Mouse (Mus musculus): ENCODE data around the gene Armc8. TPM values are rescaled to one million over a fixed set of nuclear protein-coding genes. Genes with fewer than 3 reads are reported as not detected.

The Armc8 gene
- polyA plus RNA-seq, 1 experiment from 2014 or later: 24.3 TPM

DNA sequence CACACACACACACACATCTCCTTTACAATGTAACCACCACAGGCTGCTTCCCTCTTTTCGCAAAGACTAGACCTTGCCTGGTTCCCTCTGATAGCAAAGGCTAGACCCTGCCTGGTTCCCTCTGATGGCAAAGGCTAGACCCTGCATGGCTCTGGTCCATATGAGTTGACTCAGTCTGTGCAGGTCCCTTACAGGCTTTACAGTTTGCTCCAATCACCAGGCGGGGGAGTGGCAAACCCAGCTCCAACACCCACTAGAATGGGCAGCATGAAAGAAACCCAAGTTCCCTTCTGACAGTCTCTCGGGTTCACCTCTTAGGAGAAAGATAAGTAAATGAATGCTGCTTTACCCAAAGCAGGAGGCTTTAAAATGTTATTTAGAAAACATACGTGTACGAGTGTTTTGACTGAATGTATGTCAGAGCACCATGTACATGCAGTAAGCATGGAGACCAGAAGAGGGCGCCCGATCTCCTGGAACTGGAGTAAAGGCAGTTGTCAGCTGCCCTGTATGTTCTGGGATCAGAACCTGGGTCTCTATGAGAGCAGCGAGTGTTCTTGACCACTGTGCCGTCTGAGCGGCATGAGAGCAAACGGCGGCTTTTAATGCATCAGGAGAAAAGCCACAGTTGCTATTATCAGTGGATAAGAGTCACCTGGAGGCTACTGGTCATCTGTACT, 110.0 kb downstream of the Armc8 start:
- WGBS: 42% methylated on average over 12 of the region's 12 CpGs
- no peak for ATAC-seq (ENCODE audit: low FRiP score, low TSS enrichment)
- Histone ChIP-seq H3K4me2 (replicated peaks; ENCODE audit: low read depth, low read length) (no peak overlapping the region), H3K9me3 (ENCODE audit: low read length) (no peaks in the 10 kb centered on the region), H3K27ac (ENCODE audit: low read length) (no peak overlapping the region), H3K4me1 (ENCODE audit: insufficient read depth, low read length) (no peaks in the 10 kb centered on the region), H3K27me3 (ENCODE audit: insufficient read depth, low read length) (no peaks in the 10 kb centered on the region; the same call in 1 of the 2 replicates), H3K36me3 (ENCODE audit: insufficient read depth, low read length) (no peaks in the 10 kb centered on the region), H3K4me3 (ENCODE audit: low read length) (no peak overlapping the region), H3K9ac (replicated peaks; ENCODE audit: low read length) (no peak overlapping the region)

DNA sequence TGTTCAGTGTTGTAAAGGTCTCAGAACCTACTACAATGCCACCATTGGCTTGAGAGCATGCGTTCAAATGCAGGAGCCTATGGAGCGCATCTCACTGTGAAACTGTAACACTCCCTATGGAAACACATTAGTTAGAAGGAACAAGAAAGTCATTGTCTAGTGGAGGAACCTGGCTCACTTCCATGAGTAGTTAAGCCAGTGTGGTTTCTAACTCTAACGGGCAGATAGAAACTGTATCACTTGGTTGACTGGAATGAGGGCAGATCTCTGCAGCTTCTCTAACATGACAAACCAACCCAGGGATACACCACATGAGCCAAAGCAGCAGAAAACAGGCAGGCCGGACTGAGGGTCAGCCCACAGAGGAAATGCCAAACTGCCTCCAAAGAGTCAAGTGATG, 114.5 kb downstream of the Armc8 start:
- Histone ChIP-seq H3K4me1 (ENCODE audit: insufficient read depth, low read length) (no peaks in the 10 kb centered on the region), H3K4me2 (replicated peaks; ENCODE audit: low read depth, low read length) (no peak overlapping the region), H3K36me3 (ENCODE audit: insufficient read depth, low read length) (no peaks in the 10 kb centered on the region), H3K27ac (ENCODE audit: low read length) (no peak overlapping the region), H3K4me3 (ENCODE audit: low read length) (no peak overlapping the region), H3K9me3 (ENCODE audit: low read length) (no peaks in the 10 kb centered on the region), H3K9ac (replicated peaks; ENCODE audit: low read length) (no peak overlapping the region), H3K27me3 (ENCODE audit: insufficient read depth, low read length) (no peaks in the 10 kb centered on the region; the same call in 1 of the 2 replicates)
- 82% methylated on average over 4 of the region's 4 CpGs for WGBS
- no peak for ATAC-seq (ENCODE audit: low FRiP score, low TSS enrichment)

- no peak within 1 kb of the TSS for H3K9ac ChIP-seq (replicated peaks; ENCODE audit: low read length)
- no peaks in the 10 kb centered on the region for H3K9me3 ChIP-seq (ENCODE audit: low read length)
- peak within 1 kb of the TSS; percentile 40 for H3K4me2 ChIP-seq (replicated peaks; ENCODE audit: low read depth, low read length)
- H3K4me1 ChIP-seq (ENCODE audit: insufficient read depth, low read length): no peaks in the 10 kb centered on the region
- H3K27me3 ChIP-seq (ENCODE audit: insufficient read depth, low read length): no peaks in the 10 kb centered on the region; the same call in 1 of the 2 replicates
- peak; percentile 81 for ATAC-seq (ENCODE audit: low FRiP score, low TSS enrichment)
- H3K27ac ChIP-seq (ENCODE audit: low read length): no peak within 1 kb of the TSS
- no peaks in the 10 kb centered on the region for H3K36me3 ChIP-seq (ENCODE audit: insufficient read depth, low read length)
- 9% methylated on average over 14 of the region's 14 CpGs for WGBS
- H3K4me3 ChIP-seq (ENCODE audit: low read length): peak within 1 kb of the TSS; percentile 14
Measured at GRCm38 (mm10) chr9:99451161-99451560, 117.5 kb downstream of the Armc8 start, which contains the start of gene Nme9. Gene Nme9 (plus strand): TSS chr9:99451475.

DNA sequence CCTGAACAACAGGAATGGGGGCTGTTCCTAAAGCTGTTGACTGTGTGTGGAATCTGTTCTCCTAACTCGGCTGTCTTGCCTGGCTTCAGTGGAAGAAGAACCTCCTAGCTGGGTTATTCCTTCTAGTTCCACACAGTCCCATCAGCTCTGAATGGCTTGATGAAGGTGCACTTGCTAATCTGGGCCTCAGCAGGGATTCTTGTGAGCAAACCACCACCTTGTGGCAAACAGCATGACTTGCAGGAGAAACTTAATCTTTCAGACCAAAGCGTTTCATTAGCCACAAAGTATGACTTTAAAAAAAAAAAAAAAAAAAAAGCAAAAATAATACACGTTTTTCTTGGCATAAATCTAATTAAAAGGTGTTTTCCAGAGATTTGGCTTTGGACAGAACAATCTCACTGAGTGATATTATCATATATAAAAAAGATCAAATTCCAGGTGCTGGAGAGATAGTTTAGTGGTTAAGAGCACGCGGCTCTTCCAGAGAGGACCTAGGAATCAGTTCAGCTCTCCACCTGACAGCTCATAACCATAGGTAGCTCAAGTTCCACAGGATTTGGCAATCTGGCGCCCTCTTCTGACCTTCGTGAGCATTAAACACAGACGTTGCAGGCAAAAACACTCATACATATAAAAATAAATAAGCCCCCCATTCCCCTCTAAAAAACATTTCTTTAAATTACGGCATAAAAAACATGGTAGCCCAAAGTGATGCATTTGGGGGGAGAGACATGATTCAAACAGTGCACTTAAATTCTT, 118.6 kb downstream of the Armc8 start:
- Histone ChIP-seq H3K27ac (ENCODE audit: low read length) (no peak overlapping the region), H3K27me3 (ENCODE audit: insufficient read depth, low read length) (no peaks in the 10 kb centered on the region; the same call in 1 of the 2 replicates), H3K9ac (replicated peaks; ENCODE audit: low read length) (no peak overlapping the region), H3K4me3 (ENCODE audit: low read length) (no peak overlapping the region), H3K36me3 (ENCODE audit: insufficient read depth, low read length) (no peaks in the 10 kb centered on the region), H3K4me1 (ENCODE audit: insufficient read depth, low read length) (no peaks in the 10 kb centered on the region), H3K4me2 (replicated peaks; ENCODE audit: low read depth, low read length) (no peak overlapping the region), H3K9me3 (ENCODE audit: low read length) (no peaks in the 10 kb centered on the region)
- ATAC-seq (ENCODE audit: low FRiP score, low TSS enrichment): peak; percentile 29; the same call in 1 of the 2 replicates
- WGBS: 43% methylated on average over 9 of the region's 9 CpGs

DNA sequence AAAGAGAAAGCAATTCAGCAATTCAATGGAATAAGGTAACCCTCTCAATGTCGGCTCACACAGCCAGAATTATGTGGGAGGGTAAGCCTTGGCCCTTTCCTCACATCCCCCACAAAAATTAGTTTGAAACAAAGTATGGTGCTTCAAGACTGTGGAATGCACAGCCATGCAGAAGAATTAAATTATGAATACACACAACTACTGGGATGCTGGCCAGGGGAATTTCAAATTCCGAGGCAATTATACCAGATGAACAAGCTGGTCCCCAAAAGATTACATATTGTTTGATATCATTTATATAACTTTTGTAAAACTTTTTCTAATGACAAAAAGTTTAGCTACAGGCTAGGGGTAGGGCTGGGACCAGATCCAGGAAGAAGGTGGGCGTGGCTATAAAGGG, 121.4 kb downstream of the Armc8 start:
- no peak overlapping the region for H3K27ac ChIP-seq (ENCODE audit: low read length)
- WGBS: 66% methylated on average over 3 of the region's 3 CpGs
- no peaks in the 10 kb centered on the region; the same call in 1 of the 2 replicates for H3K27me3 ChIP-seq (ENCODE audit: insufficient read depth, low read length)
- 0 out of 2 replicates have a peak, but pooled peaks cover 6% of the 10 kb centered on the region for H3K4me1 ChIP-seq (ENCODE audit: insufficient read depth, low read length)
- no peaks in the 10 kb centered on the region for H3K36me3 ChIP-seq (ENCODE audit: insufficient read depth, low read length)
- H3K9me3 ChIP-seq (ENCODE audit: low read length): no peaks in the 10 kb centered on the region
- H3K9ac ChIP-seq (replicated peaks; ENCODE audit: low read length): no peak overlapping the region
- no peak overlapping the region for H3K4me3 ChIP-seq (ENCODE audit: low read length)
- no peak for ATAC-seq (ENCODE audit: low FRiP score, low TSS enrichment)
- H3K4me2 ChIP-seq (replicated peaks; ENCODE audit: low read depth, low read length): no peak overlapping the region

DNA sequence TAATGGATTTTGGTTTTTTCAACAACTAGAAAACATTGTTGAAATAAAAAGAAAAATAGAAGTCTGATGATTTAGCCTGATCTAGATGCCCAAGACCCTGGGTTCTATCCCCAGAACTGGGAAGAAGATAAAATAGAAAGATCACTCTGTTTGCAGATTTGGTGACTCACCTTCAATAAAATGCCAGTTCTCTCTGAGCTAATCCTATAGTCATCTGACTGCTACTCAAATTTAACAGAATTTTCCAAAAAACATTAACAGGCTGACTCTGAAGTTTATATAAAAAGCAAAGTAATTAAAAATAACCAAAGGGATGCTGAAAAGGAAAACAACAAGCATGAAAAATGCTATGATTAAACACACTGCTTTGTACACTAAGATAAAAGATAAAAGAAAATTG, 122.4 kb downstream of the Armc8 start:
- Histone ChIP-seq H3K27ac (ENCODE audit: low read length) (no peak overlapping the region), H3K4me1 (ENCODE audit: insufficient read depth, low read length) (0 out of 2 replicates have a peak, but pooled peaks cover 6% of the 10 kb centered on the region), H3K9ac (replicated peaks; ENCODE audit: low read length) (no peak overlapping the region), H3K9me3 (ENCODE audit: low read length) (no peaks in the 10 kb centered on the region), H3K27me3 (ENCODE audit: insufficient read depth, low read length) (no peaks in the 10 kb centered on the region; the same call in 1 of the 2 replicates), H3K4me2 (replicated peaks; ENCODE audit: low read depth, low read length) (no peak overlapping the region), H3K4me3 (ENCODE audit: low read length) (no peak overlapping the region), H3K36me3 (ENCODE audit: insufficient read depth, low read length) (no peaks in the 10 kb centered on the region)
- no peak for ATAC-seq (ENCODE audit: low FRiP score, low TSS enrichment)

- Histone ChIP-seq H3K27me3 (ENCODE audit: insufficient read depth, low read length) (no peaks in the 10 kb centered on the region; the same call in 1 of the 2 replicates), H3K9me3 (ENCODE audit: low read length) (no peaks in the 10 kb centered on the region), H3K4me3 (ENCODE audit: low read length) (no peak overlapping the region), H3K4me1 (ENCODE audit: insufficient read depth, low read length) (0 out of 2 replicates have a peak, but pooled peaks cover 6% of the 10 kb centered on the region), H3K27ac (ENCODE audit: low read length) (no peak overlapping the region), H3K4me2 (replicated peaks; ENCODE audit: low read depth, low read length) (no peak overlapping the region), H3K9ac (replicated peaks; ENCODE audit: low read length) (no peak overlapping the region), H3K36me3 (ENCODE audit: insufficient read depth, low read length) (no peaks in the 10 kb centered on the region)
- 29% methylated on average over 8 of the region's 8 CpGs for WGBS
- peak; percentile 50; the same call in 1 of the 2 replicates for ATAC-seq (ENCODE audit: low FRiP score, low TSS enrichment)
Measured at GRCm38 (mm10) chr9:99444590-99445178, 124.0 kb downstream of the Armc8 start.

GRCm38 (mm10) chr9:99441647-99442433, 126.9 kb downstream of the Armc8 start:
- H3K27ac ChIP-seq (ENCODE audit: low read length): no peak overlapping the region
- peaks cover 13% of the 10 kb centered on the region; the same call in 1 of the 2 replicates for H3K4me1 ChIP-seq (ENCODE audit: insufficient read depth, low read length)
- peaks cover 24% of the 10 kb centered on the region for H3K27me3 ChIP-seq (ENCODE audit: insufficient read depth, low read length)
- H3K4me2 ChIP-seq (replicated peaks; ENCODE audit: low read depth, low read length): no peak overlapping the region
- H3K36me3 ChIP-seq (ENCODE audit: insufficient read depth, low read length): no peaks in the 10 kb centered on the region
- no peak overlapping the region for H3K4me3 ChIP-seq (ENCODE audit: low read length)
- no peak overlapping the region for H3K9ac ChIP-seq (replicated peaks; ENCODE audit: low read length)
- peak; percentile 23; the same call in 1 of the 2 replicates for ATAC-seq (ENCODE audit: low FRiP score, low TSS enrichment)
- no peaks in the 10 kb centered on the region for H3K9me3 ChIP-seq (ENCODE audit: low read length)
- WGBS: 96% methylated on average over 4 of the region's 4 CpGs

GRCm38 (mm10) chr9:99440941-99441340, 127.8 kb downstream of the Armc8 start:
- H3K4me1 ChIP-seq (ENCODE audit: insufficient read depth, low read length): peaks cover 15% of the 10 kb centered on the region; the same call in 1 of the 2 replicates
- H3K9ac ChIP-seq (replicated peaks; ENCODE audit: low read length): no peak overlapping the region
- no peak overlapping the region for H3K4me3 ChIP-seq (ENCODE audit: low read length)
- no peak overlapping the region for H3K27ac ChIP-seq (ENCODE audit: low read length)
- H3K4me2 ChIP-seq (replicated peaks; ENCODE audit: low read depth, low read length): no peak overlapping the region
- no peak for ATAC-seq (ENCODE audit: low FRiP score, low TSS enrichment)
- H3K27me3 ChIP-seq (ENCODE audit: insufficient read depth, low read length): peaks cover 24% of the 10 kb centered on the region
- WGBS: 89% methylated on average over 5 of the region's 5 CpGs
- no peaks in the 10 kb centered on the region for H3K9me3 ChIP-seq (ENCODE audit: low read length)
- H3K36me3 ChIP-seq (ENCODE audit: insufficient read depth, low read length): no peaks in the 10 kb centered on the region

Data from kidney, embryonic 16.5 days (tissue).